ENCODE assay signal across 29 mouse cellular contexts in the genomic region with DNA sequence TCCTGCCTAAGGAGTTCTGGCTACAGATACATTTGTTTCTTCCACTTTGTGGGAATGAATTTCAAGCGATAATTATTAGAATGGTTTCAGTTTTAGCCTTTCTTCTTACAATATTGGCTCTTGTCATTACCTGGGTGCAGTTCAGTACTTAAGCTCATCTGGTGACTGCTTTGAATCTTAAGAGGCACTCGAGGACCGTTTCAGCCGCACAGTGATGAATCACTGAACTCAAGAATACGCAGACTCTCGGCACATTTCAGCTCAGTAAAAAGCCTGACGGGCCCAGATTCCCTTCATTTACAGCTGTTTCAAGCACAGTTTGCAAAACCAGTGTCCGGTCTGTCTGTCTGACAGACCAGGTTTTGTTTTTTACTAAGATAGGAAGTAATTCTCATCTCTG. TPM values are rescaled to one million over a fixed set of nuclear protein-coding genes. Genes with fewer than 3 reads are reported as not detected.
DNase-seq lines count a peak whose midpoint lies in the region; ATAC-seq and TF ChIP-seq lines count a peak whose summit lies in the region.
"Had no signal": no experiment of that assay in that cellular context is flagged by ENCODE, and none has a peak within 500 bp of the region (broad histone marks: within the 10 kb centered on the region; RNA-seq: fewer than 3 reads in every experiment).

No protein-coding gene starts in this region.

- no peak for DNase-seq in frontal cortex, postnatal 10 days (ENCODE audit: low spot score in 2 of 2)
- peak; percentile 13 for DNase-seq in midbrain, embryonic 14.5 days
- DNase-seq in lung, postnatal 25 days (ENCODE audit: low spot score) = peak; percentile 62
- no peak for DNase-seq in kidney, adult 2 months
- DNase-seq in ovary, postnatal 14 days (ENCODE audit: low spot score) = no peak
- DNase-seq: adrenal gland, postnatal 10 days; cerebellum, adult 11-12 months; cerebellum, adult 9-11 months; forebrain, postnatal 0 days; gastrocnemius, postnatal 14 days; heart, postnatal 14 days; kidney, postnatal 25 days; retina, postnatal 1 day; right cerebral cortex, postnatal 25 days; thymus, postnatal 14 days had no signal

- WGBS in midbrain, embryonic 14.5 days = 64% methylated on average over 8 of the region's 8 CpGs
- 71% methylated on average over 8 of the region's 8 CpGs for WGBS in midbrain, embryonic 13.5 days
- 79% methylated on average over 8 of the region's 8 CpGs for WGBS in kidney, adult 2 months

- TF ChIP-seq POLR2A in kidney, adult 2 months (IDR thresholded peaks at IDR 0.05; ENCODE audit: low read depth, low read length) = no peak

- H3K27ac ChIP-seq in midbrain, embryonic 14.5 days (replicated peaks; ENCODE audit: low read depth, low read length) = no peak overlapping the region
- H3K27ac ChIP-seq in midbrain, embryonic 13.5 days = no peak overlapping the region
- H3K27ac ChIP-seq in kidney, adult 2 months (ENCODE audit: insufficient read depth, low read depth, low read length) = no peak overlapping the region
- H3K27ac ChIP-seq: embryonic facial prominence, embryonic 13.5 days; forebrain, embryonic 10.5 days; hindbrain, embryonic 12.5 days; kidney, embryonic 15.5 days; layer of hippocampus, adult 2 months; left cerebral cortex, adult 2 months; limb, embryonic 12.5 days; liver, embryonic 15.5 days; midbrain, embryonic 12.5 days; stomach, embryonic 15.5 days had no signal

- no peak overlapping the region for H3K9ac ChIP-seq in midbrain, embryonic 14.5 days (replicated peaks; ENCODE audit: low read length)
- no peak overlapping the region for H3K9ac ChIP-seq in midbrain, embryonic 13.5 days (replicated peaks)
- H3K9ac ChIP-seq: embryonic facial prominence, embryonic 13.5 days; forebrain, postnatal 0 days; hindbrain, embryonic 12.5 days; kidney, embryonic 15.5 days; limb, embryonic 12.5 days; liver, embryonic 15.5 days; midbrain, embryonic 12.5 days; stomach, embryonic 15.5 days had no signal

- peak; percentile 80 for ATAC-seq in frontal cortex, adult (ENCODE audit: low TSS enrichment)
- no peak for ATAC-seq in midbrain, embryonic 14.5 days (ENCODE audit: low FRiP score, low TSS enrichment)
- ATAC-seq in midbrain, embryonic 13.5 days = no peak
- ATAC-seq: forebrain, postnatal 0 days; intestine, postnatal 0 days; Patski had no signal

- H3K4me2 ChIP-seq in midbrain, embryonic 14.5 days (ENCODE audit: low read length) = no peak overlapping the region
- no peak overlapping the region for H3K4me2 ChIP-seq in midbrain, embryonic 13.5 days (replicated peaks)
- H3K4me2 ChIP-seq: embryonic facial prominence, embryonic 13.5 days; hindbrain, embryonic 12.5 days; kidney, embryonic 15.5 days; limb, embryonic 12.5 days; liver, embryonic 15.5 days; midbrain, embryonic 12.5 days; stomach, embryonic 15.5 days had no signal

- H3K4me1 ChIP-seq in midbrain, embryonic 14.5 days (ENCODE audit: control insufficient read depth, insufficient read depth, low read length) = no peaks in the 10 kb centered on the region
- H3K4me1 ChIP-seq in midbrain, embryonic 13.5 days (replicated peaks) = no peaks in the 10 kb centered on the region
- no peaks in the 10 kb centered on the region for H3K4me1 ChIP-seq in kidney, adult 2 months (ENCODE audit: control insufficient read depth, insufficient read depth, low read length)
- H3K4me1 ChIP-seq: embryonic facial prominence, embryonic 13.5 days; hindbrain, embryonic 12.5 days; kidney, embryonic 15.5 days; limb, embryonic 12.5 days; liver, embryonic 15.5 days; midbrain, embryonic 12.5 days; stomach, embryonic 15.5 days had no signal

- H3K4me3 ChIP-seq in midbrain, embryonic 14.5 days (replicated peaks; ENCODE audit: low read depth, low read length) = no peak overlapping the region
- no peak overlapping the region for H3K4me3 ChIP-seq in midbrain, embryonic 13.5 days (replicated peaks)
- H3K4me3 ChIP-seq in kidney, adult 2 months (ENCODE audit: insufficient read depth, low read depth, low read length) = no peak overlapping the region
- H3K4me3 ChIP-seq: embryonic facial prominence, embryonic 13.5 days; forebrain, embryonic 10.5 days; hindbrain, embryonic 12.5 days; kidney, embryonic 15.5 days; layer of hippocampus, adult 2 months; left cerebral cortex, adult 2 months; limb, embryonic 12.5 days; liver, embryonic 15.5 days; midbrain, embryonic 12.5 days; stomach, embryonic 15.5 days had no signal

- no peaks in the 10 kb centered on the region for H3K36me3 ChIP-seq in midbrain, embryonic 14.5 days (ENCODE audit: control insufficient read depth, insufficient read depth, low read length)
- no peaks in the 10 kb centered on the region for H3K36me3 ChIP-seq in midbrain, embryonic 13.5 days
- no peaks in the 10 kb centered on the region for H3K36me3 ChIP-seq in kidney, adult 2 months (ENCODE audit: control insufficient read depth, insufficient read depth, low read length)
- H3K36me3 ChIP-seq: embryonic facial prominence, embryonic 13.5 days; forebrain, embryonic 10.5 days; hindbrain, embryonic 12.5 days; kidney, embryonic 15.5 days; limb, embryonic 12.5 days; liver, embryonic 15.5 days; midbrain, embryonic 12.5 days; stomach, embryonic 15.5 days had no signal

- no peaks in the 10 kb centered on the region for H3K9me3 ChIP-seq in midbrain, embryonic 14.5 days (ENCODE audit: control insufficient read depth, low read length)
- H3K9me3 ChIP-seq in midbrain, embryonic 13.5 days = no peaks in the 10 kb centered on the region
- H3K9me3 ChIP-seq: embryonic facial prominence, embryonic 13.5 days; forebrain, embryonic 10.5 days; hindbrain, embryonic 12.5 days; kidney, embryonic 15.5 days; limb, embryonic 12.5 days; liver, embryonic 15.5 days; midbrain, embryonic 12.5 days; stomach, embryonic 15.5 days had no signal

- H3K27me3 ChIP-seq in midbrain, embryonic 14.5 days (ENCODE audit: control insufficient read depth, insufficient read depth, low read length) = no peaks in the 10 kb centered on the region
- peaks cover 3% of the 10 kb centered on the region; the same call in 1 of the 2 replicates for H3K27me3 ChIP-seq in midbrain, embryonic 13.5 days
- H3K27me3 ChIP-seq in kidney, adult 2 months (replicated peaks; ENCODE audit: control insufficient read depth, insufficient read depth, low read length) = no peaks in the 10 kb centered on the region
- H3K27me3 ChIP-seq: embryonic facial prominence, embryonic 13.5 days; hindbrain, embryonic 12.5 days; midbrain, embryonic 12.5 days; stomach, embryonic 15.5 days had no signal

- TF ChIP-seq CTCF in kidney, adult 2 months (conservative IDR thresholded peaks at IDR 0.05; ENCODE audit: insufficient read depth, insufficient read length, low read depth, low read length) = no peak

RNA-seq across cellular contexts. Expression of a gene that starts 51.0 kb away (rescaled TPM):
- 18.9 and 26.7 TPM in 2 replicates for polyA plus RNA-seq in midbrain, embryonic 14.5 days (2014; fragmentation: Nextera tagmentation; extraction: Ambion mirVana)
- 24.5 and 27.1 TPM in 2 replicates for polyA plus RNA-seq in midbrain, embryonic 13.5 days (2015; fragmentation: Nextera tagmentation; extraction: Ambion mirVana)
- 17.1 and 17.4 TPM in 2 replicates for polyA plus RNA-seq in kidney, adult 2 months (2012; rRNA removed)

Comparison
In these comparisons a context has a peak if more than half of its experiments do, and no peak if none do; other contexts are left out.
1. DNase-seq: peak in midbrain, embryonic 14.5 days (single experiment) and lung, postnatal 25 days (single experiment); none in frontal cortex, postnatal 10 days (0 of 2), kidney, adult 2 months (single experiment) and ovary, postnatal 14 days (single experiment).